In genomic region chr4:134392595-134392994, GRCm38 (mm10) we compare ENCODE assay signal across 10 mouse cellular contexts. TPM values are rescaled to one million over a fixed set of nuclear protein-coding genes. Genes with fewer than 3 reads are reported as not detected.
DNase-seq lines count a peak whose midpoint lies in the region; ATAC-seq and TF ChIP-seq lines count a peak whose summit lies in the region.
"Had no signal": no experiment of that assay in that cellular context is flagged by ENCODE, and none has a peak within 500 bp of the region (broad histone marks: within the 10 kb centered on the region; RNA-seq: fewer than 3 reads in every experiment).

No protein-coding gene starts in this region.

- no peak overlapping the region for H3K4me2 ChIP-seq in kidney, embryonic 15.5 days

- DNase-seq in adrenal gland, postnatal 14 days = peak; percentile 55
- no peak for DNase-seq in adrenal gland, postnatal 10 days
- peak; percentile 24 to 60 for DNase-seq in kidney, postnatal 25 days
- DNase-seq in kidney, adult 9 months = no peak
- peak; percentile 88 for DNase-seq in brain, embryonic 14.5 days (ENCODE audit: low read depth)
- DNase-seq in lung, postnatal 25 days (ENCODE audit: low spot score) = peak; percentile 73
- no peak for DNase-seq in gastrocnemius, adult 18-20 months (ENCODE audit: low spot score)

- H3K4me3 ChIP-seq in kidney, embryonic 15.5 days (replicated peaks) = no peak overlapping the region
- H3K4me3 ChIP-seq: limb, embryonic 15.5 days; neural tube, embryonic 13.5 days had no signal

- H3K4me1 ChIP-seq in kidney, embryonic 15.5 days = peaks cover 19% of the 10 kb centered on the region

- WGBS in kidney, embryonic 15.5 days = 22% methylated on average over 8 of the region's 8 CpGs

- no peaks in the 10 kb centered on the region for H3K36me3 ChIP-seq in kidney, embryonic 15.5 days
- H3K36me3 ChIP-seq: limb, embryonic 15.5 days; neural tube, embryonic 13.5 days had no signal

- ATAC-seq in kidney, embryonic 15.5 days (replicated peaks; ENCODE audit: low FRiP score) = no peak

- H3K27me3 ChIP-seq in kidney, embryonic 15.5 days = no peaks in the 10 kb centered on the region
- H3K27me3 ChIP-seq: limb, embryonic 15.5 days; neural tube, embryonic 13.5 days had no signal

- no peak overlapping the region for H3K9ac ChIP-seq in kidney, embryonic 15.5 days
- H3K9ac ChIP-seq: limb, embryonic 15.5 days; neural tube, embryonic 13.5 days had no signal

- TF ChIP-seq CTCF in brain, embryonic 14.5 days (IDR thresholded peaks at IDR 0.05; ENCODE audit: borderline replicate concordance, extremely low read depth, insufficient read depth, insufficient read length) = no peak

- no peaks in the 10 kb centered on the region for H3K9me3 ChIP-seq in kidney, embryonic 15.5 days (replicated peaks)
- H3K9me3 ChIP-seq: limb, embryonic 15.5 days; neural tube, embryonic 13.5 days had no signal

- no peak overlapping the region for H3K27ac ChIP-seq in kidney, embryonic 15.5 days
- H3K27ac ChIP-seq: neural tube, embryonic 13.5 days had no signal

- no peak for TF ChIP-seq POLR2A in brain, embryonic 14.5 days (IDR thresholded peaks at IDR 0.05; ENCODE audit: borderline replicate concordance, extremely low read depth, insufficient read depth, insufficient read length, poor library complexity, severe bottlenecking)

RNA-seq across cellular contexts. Expression of gene Pafah2, which starts 3.5 kb away (rescaled TPM):
- 15.9 and 21.2 TPM in 2 replicates for total RNA-seq in adrenal gland, postnatal 14 days (2021)
- 10 to 100 TPM; 20.8 to 22.1 TPM for total RNA-seq in adrenal gland, postnatal 10 days (2021)
- 14.0 and 14.6 TPM in 2 replicates for polyA plus RNA-seq in brain, embryonic 14.5 days (2012; rRNA removed)
- total RNA-seq in gastrocnemius, adult 18-20 months (2021) = 1 to 10 TPM; 2.5 to 2.6 TPM
- polyA plus RNA-seq in kidney, embryonic 15.5 days (2015; fragmentation: Nextera tagmentation; extraction: Ambion mirVana) = 14.0 and 15.7 TPM in 2 replicates

RNA-seq across cellular contexts. Expression of gene Extl1, which starts 8.9 kb away (rescaled TPM):
- 0.96 and 1.7 TPM in 2 replicates for total RNA-seq in adrenal gland, postnatal 14 days (2021)
- 1 to 10 TPM; 1.1 to 3.1 TPM for total RNA-seq in adrenal gland, postnatal 10 days (2021)
- polyA plus RNA-seq in brain, embryonic 14.5 days (2012; rRNA removed) = 0.32 and 0.40 TPM in 2 replicates
- 10 to 100 TPM; 25.5 to 31.9 TPM for total RNA-seq in gastrocnemius, adult 18-20 months (2021)
- polyA plus RNA-seq in kidney, embryonic 15.5 days (2015; fragmentation: Nextera tagmentation; extraction: Ambion mirVana) = 0.33 and 0.53 TPM in 2 replicates

RNA-seq across cellular contexts. Expression of gene Slc30a2, which starts 49.6 kb away (rescaled TPM):
- total RNA-seq in adrenal gland, postnatal 14 days (2021) = 13.4 and 18.8 TPM in 2 replicates
- total RNA-seq in adrenal gland, postnatal 10 days (2021) = 10 to 100 TPM; 13.7 to 17.4 TPM
- 0.05 TPM in 1 of 2 replicates, not detected in the other for polyA plus RNA-seq in brain, embryonic 14.5 days (2012; rRNA removed)
- total RNA-seq in gastrocnemius, adult 18-20 months (2021) = 10 to 100 TPM in 1 of 2 experiments, 1 to 10 TPM in 1; 5.4 to 12.7 TPM
- polyA plus RNA-seq in kidney, embryonic 15.5 days (2015; fragmentation: Nextera tagmentation; extraction: Ambion mirVana) = 0.73 and 1.1 TPM in 2 replicates

Comparison
In these comparisons a context has a peak if more than half of its experiments do, and no peak if none do; other contexts are left out.
1. DNase-seq: peak in adrenal gland, postnatal 14 days (single experiment), kidney, postnatal 25 days (2 of 2), brain, embryonic 14.5 days (single experiment) and lung, postnatal 25 days (single experiment); none in adrenal gland, postnatal 10 days (single experiment), kidney, adult 9 months (single experiment) and gastrocnemius, adult 18-20 months (single experiment).